Mouse (Mus musculus) G1E (cell line): ENCODE data around the gene Tbc1d12. TPM values are rescaled to one million over a fixed set of nuclear protein-coding genes. Genes with fewer than 3 reads are reported as not detected.
A peak's percentile ranks its signal among the peaks of the same experiment; 100 is the strongest.
"Not testable (repeated sequence)": the region's sequence is repeated elsewhere in the genome, so short reads cannot be mapped to it uniquely, and the experiment has no call there.

Experiments used
- ATAC-seq: 2 replicates; pipeline ENCODE4 v1.8.0; 2016; ENCODE audit warnings: mild to moderate bottlenecking; ENCODE audit not compliant: insufficient number of reproducible peaks, poor library complexity, low FRiP score, severe bottlenecking; ENCODE audit errors: extremely low read depth
- DNase-seq: peaks from one replicate; pipeline ENCODE4 v3.0.0; 2012; ENCODE audit warnings: low spot score
- H3K27me3 ChIP-seq: 2 replicates; pipeline ENCODE4 v1.6.1; 2012; ENCODE audit warnings: mild to moderate bottlenecking, low read length, inconsistent platforms; ENCODE audit not compliant: insufficient read depth
- H3K36me3 ChIP-seq: replicated peaks from 2 replicates; pipeline ENCODE3; 2012; ENCODE audit warnings: mild to moderate bottlenecking, inconsistent platforms
- H3K4me1 ChIP-seq: 2 replicates; pipeline ENCODE4 v1.6.1; 2012; ENCODE audit warnings: low read depth, low read length, inconsistent platforms, mixed read lengths; ENCODE audit not compliant: insufficient read depth
- H3K4me3 ChIP-seq: 2 replicates; pipeline ENCODE4 v1.5.1; 2012; ENCODE audit warnings: low read depth, mild to moderate bottlenecking, inconsistent platforms, low read length, moderate library complexity, mixed read lengths
- H3K9me3 ChIP-seq: replicated peaks from 2 replicates; pipeline ENCODE4 v1.6.1; 2012; ENCODE audit warnings: inconsistent platforms
- CTCF ChIP-seq: IDR thresholded peaks from 2 replicates; pipeline ENCODE4 v1.5.1; 2012; ENCODE audit warnings: low read depth, low read length, inconsistent platforms, mixed read lengths
- GATA1 ChIP-seq: IDR thresholded peaks from 2 replicates; pipeline ENCODE4 v1.6.1; 2012; ENCODE audit warnings: borderline replicate concordance, low read length, inconsistent platforms, mixed read lengths
- GATA2 ChIP-seq: IDR thresholded peaks from 2 replicates; pipeline ENCODE4 v1.6.1; 2012; ENCODE audit warnings: low read depth, low read length, inconsistent platforms, borderline replicate concordance
- POLR2AphosphoS5 ChIP-seq: IDR thresholded peaks from 2 replicates; pipeline ENCODE4 v1.6.1; 2012; ENCODE audit warnings: low read depth, low read length, inconsistent platforms; ENCODE audit not compliant: insufficient replicate concordance
- TAL1 ChIP-seq: conservative IDR thresholded peaks from 2 replicates; pipeline ENCODE4 v1.6.1; 2012; ENCODE audit warnings: low read depth, low read length, inconsistent platforms, mixed read lengths
- polyA plus RNA-seq: library from polyadenylated mRNA; stranded (reverse); fragments of >175 nt; gene quantifications from 2 replicates; pipeline ENCODE4 v1.2.3, GENCODE M21; 2012
- total RNA-seq, 2 experiments: library from RNA; stranded (forward) in 1 of 2; stranded (reverse) in 1 of 2; fragments of 200-1000 nt in 1 of 2; fragments of >200 nt in 1 of 2; fragmentation: Nextera tagmentation in 1 of 2; gene quantifications; 2 replicates each; pipeline ENCODE4 v1.2.3; 2014 to 2017

Tbc1d12 gene
- total and polyA plus RNA-seq, 3 experiments: 0.99 to 16.2 (median 7.9) TPM

GRCm38 (mm10) chr19:38844817-38845216, 8.4 kb downstream of the Tbc1d12 start:
- DNase-seq (no peak), ATAC-seq (no peak)
- H3K4me1 ChIP-seq: no peaks in the 10 kb centered on the region
- H3K36me3 ChIP-seq: peaks cover 4% of the 10 kb centered on the region
- TF ChIP-seq POLR2AphosphoS5 (no peak), CTCF (no peak), TAL1 (no peak), GATA1 (no peak), GATA2 (no peak)
- no peaks in the 10 kb centered on the region for H3K27me3 ChIP-seq
- H3K9me3 ChIP-seq: no peaks in the 10 kb centered on the region
- H3K4me3 ChIP-seq: no peak overlapping the region

- H3K27me3 ChIP-seq: no peaks in the 10 kb centered on the region
- H3K4me3 ChIP-seq: no peak overlapping the region
- H3K9me3 ChIP-seq: no peaks in the 10 kb centered on the region
- peaks cover 4% of the 10 kb centered on the region for H3K36me3 ChIP-seq
- DNase-seq (no peak), ATAC-seq (no peak)
- no peaks in the 10 kb centered on the region for H3K4me1 ChIP-seq
- no peak for TF ChIP-seq POLR2AphosphoS5
These were observed 10.0 kb downstream of the Tbc1d12 start for GRCm38 (mm10) chr19:38846373-38846772.

- H3K4me3 ChIP-seq: no peak overlapping the region
- peaks cover 6% of the 10 kb centered on the region for H3K4me1 ChIP-seq
- H3K9me3 ChIP-seq: no peaks in the 10 kb centered on the region
- H3K27me3 ChIP-seq: no peaks in the 10 kb centered on the region
- ATAC-seq (no peak), DNase-seq (no peak)
- no peak for TF ChIP-seq TAL1
- TF ChIP-seq CTCF: no peak
- no peak for TF ChIP-seq GATA1
- no peak for TF ChIP-seq GATA2
- no peak for TF ChIP-seq POLR2AphosphoS5
- H3K36me3 ChIP-seq: peaks cover 2% of the 10 kb centered on the region
These were observed 21.8 kb downstream of the Tbc1d12 start for GRCm38 (mm10) chr19:38858224-38858623.

- H3K4me3 ChIP-seq: no peak overlapping the region
- DNase-seq: peak; percentile 2
- ATAC-seq: no peak
- no peaks in the 10 kb centered on the region for H3K9me3 ChIP-seq
- peaks cover 5% of the 10 kb centered on the region for H3K36me3 ChIP-seq
- H3K4me1 ChIP-seq: peaks cover 6% of the 10 kb centered on the region
- H3K27me3 ChIP-seq: no peaks in the 10 kb centered on the region
- TF ChIP-seq GATA1 (no peak), POLR2AphosphoS5 (no peak), CTCF (no peak), GATA2 (no peak), TAL1 (no peak)
These were observed 26.1 kb downstream of the Tbc1d12 start for GRCm38 (mm10) chr19:38862523-38862922.

- not testable (repeated sequence) for DNase-seq, H3K9me3 ChIP-seq, H3K4me3 ChIP-seq, H3K27me3 ChIP-seq, H3K4me1 ChIP-seq, H3K36me3 ChIP-seq, ATAC-seq
These were observed 38.4 kb downstream of the Tbc1d12 start for GRCm38 (mm10) chr19:38874825-38875224.

- Histone ChIP-seq H3K36me3 (peaks cover 8% of the 10 kb centered on the region), H3K4me1 (no peaks in the 10 kb centered on the region), H3K27me3 (no peaks in the 10 kb centered on the region), H3K4me3 (no peak overlapping the region), H3K9me3 (no peaks in the 10 kb centered on the region)
- DNase-seq: no peak
- TF ChIP-seq CTCF (peak; percentile 34; the same call in 1 of the 2 replicates), POLR2AphosphoS5 (no peak)
- no peak for ATAC-seq
These were observed 43.9 kb downstream of the Tbc1d12 start for GRCm38 (mm10) chr19:38880300-38880699.
